Mouse (Mus musculus): ENCODE measurements around the gene Pvr.

GRCm38 (mm10) chr7:19948956-19949355 lies 28.0 kb upstream of the Pvr start:
- TF ChIP-seq CTCF (IDR thresholded peaks at IDR 0.05; ENCODE audit: borderline replicate concordance, insufficient read depth, low read depth, low read length) (no peak), POLR2A (IDR thresholded peaks at IDR 0.05; ENCODE audit: borderline replicate concordance, insufficient read depth, low read length) (no peak)

Measured in cerebellum, adult 2 months (tissue).